Mouse (Mus musculus) brain, adult 2 months (tissue): ENCODE results near the gene Bbs1.

ENCODE experiments used
- DNase-seq: peaks from one replicate; pipeline ENCODE4 v3.0.0; 2011; ENCODE audit warnings: low read depth, low spot score

Gene Bbs1

GRCm38 (mm10) chr19:4837049-4837448, 69.4 kb downstream of the Bbs1 start:
- DNase-seq: no peak
